Mouse (Mus musculus): ENCODE results near the gene Ss18l2. TPM values are rescaled to one million over a fixed set of nuclear protein-coding genes. Genes with fewer than 3 reads are reported as not detected.

The Ss18l2 gene
- total RNA-seq, 4 experiments from 2014 or later: 64.8 to 73.8 (median 69.7) TPM

DNA sequence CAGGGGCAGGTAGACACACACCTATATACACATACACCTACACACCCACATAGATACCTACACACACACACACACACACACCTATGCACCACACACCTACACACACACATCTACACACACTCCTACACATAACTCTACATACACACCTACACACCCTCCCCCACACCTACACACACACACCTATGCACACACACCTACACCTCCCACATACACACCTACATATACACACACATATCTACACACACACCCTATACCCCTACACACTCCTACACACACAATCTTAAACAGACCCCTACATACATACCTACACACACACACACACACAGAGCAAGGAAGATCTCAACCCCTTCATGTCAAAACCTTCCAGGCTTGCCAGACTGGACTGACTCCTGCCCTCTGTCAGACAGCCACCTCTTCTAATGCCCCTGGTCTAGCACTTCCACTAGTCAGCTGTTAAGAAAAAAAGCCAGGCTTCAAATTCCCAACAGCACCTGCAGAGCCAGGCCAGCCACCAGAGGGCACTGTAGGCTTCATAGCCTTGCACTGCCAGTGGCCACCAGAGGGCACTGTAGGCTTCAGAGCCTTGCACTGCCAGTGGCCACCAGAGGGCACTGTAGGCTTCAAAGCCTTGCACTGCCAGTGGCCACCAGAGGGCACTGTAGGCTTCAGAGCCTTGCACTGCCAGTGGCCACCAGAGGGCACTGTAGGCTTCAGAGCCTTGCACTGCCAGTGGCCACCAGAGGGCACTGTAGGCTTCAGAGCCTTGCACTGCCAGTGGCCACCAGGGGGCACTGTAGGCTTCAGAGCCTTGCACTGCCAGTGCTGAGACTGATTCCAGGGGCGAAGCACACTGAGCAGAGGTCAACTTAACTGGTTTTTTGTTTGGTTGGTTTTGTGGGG, 12.7 kb upstream of the Ss18l2 start:
- DNase-seq (ENCODE audit: low spot score in 2 of 2): peak in 1 of 2 experiments; percentile 68

DNA sequence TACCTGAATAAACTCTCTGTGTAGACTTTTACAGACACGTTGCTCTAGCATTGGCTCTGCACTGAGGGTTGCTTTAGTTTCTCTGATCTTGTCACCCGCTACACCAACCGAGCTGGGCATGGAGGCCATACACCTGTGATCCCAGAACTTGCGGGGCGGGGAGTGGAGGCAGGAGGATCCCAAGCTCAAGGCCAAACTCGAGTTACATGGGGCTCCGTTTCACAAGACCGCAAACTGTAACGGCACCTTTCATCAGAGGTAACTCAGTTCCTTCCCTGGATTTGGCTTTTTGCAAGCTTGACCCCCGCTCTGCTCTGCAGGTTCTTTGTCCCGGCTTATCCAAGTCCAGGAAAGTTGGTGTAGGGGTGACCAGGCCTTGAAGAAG, 5.9 kb upstream of the Ss18l2 start:
- no peak for DNase-seq (ENCODE audit: low spot score in 2 of 2)

DNA sequence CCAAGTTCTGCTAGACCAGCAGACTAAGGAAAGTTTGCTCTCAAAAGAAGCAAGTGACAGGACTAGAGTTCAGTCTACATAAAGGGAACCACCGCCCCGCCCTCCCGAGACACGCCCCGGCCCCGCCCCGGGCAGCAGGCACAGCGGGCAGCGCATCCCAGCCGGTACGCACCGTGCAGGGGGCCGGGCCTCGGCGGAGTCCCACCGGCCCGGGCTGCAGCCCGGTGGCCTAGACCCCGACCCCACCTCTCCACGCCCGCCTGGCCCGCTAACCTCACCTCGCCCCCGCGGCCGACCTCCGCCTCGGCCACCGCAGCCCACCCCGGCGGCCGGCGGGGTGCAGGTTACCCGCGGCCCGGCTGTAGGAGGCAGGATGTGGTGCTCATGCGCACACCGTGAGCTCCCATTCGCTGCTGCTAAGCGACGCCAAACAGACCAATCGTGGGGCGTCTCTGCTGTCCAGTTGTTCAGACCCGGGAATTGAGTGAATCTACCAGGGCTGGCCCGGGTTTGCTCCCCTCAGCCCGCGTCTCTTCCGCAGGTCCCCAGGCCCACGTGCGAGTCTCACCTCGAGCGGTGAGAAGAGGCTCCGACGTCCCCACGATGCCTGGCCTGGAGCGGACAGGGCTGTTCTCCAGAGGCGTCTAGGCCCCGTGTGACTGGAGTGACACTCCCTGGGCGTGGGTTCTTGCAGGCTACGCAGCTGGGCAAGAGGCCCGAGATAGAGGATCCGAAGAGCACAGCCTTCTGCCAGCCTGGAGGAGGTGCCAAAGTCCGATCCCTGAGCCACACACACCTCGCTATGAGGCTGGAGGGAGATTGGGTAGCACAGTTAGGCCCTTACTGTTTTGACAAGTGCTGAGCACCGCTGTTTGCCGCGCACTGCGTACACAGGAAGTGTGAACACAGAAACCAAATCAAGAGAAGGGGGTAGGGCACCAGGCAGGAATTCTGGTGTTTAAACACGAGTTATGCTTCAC, 5.2 kb upstream of the Ss18l2 start, which contains the start of gene Sec22c:
Gene Sec22c (minus strand): TSS at position 845 of the 980 bp plus-strand sequence.
- peak; percentile 85 to 88 for DNase-seq (ENCODE audit: low spot score in 2 of 2)

DNA sequence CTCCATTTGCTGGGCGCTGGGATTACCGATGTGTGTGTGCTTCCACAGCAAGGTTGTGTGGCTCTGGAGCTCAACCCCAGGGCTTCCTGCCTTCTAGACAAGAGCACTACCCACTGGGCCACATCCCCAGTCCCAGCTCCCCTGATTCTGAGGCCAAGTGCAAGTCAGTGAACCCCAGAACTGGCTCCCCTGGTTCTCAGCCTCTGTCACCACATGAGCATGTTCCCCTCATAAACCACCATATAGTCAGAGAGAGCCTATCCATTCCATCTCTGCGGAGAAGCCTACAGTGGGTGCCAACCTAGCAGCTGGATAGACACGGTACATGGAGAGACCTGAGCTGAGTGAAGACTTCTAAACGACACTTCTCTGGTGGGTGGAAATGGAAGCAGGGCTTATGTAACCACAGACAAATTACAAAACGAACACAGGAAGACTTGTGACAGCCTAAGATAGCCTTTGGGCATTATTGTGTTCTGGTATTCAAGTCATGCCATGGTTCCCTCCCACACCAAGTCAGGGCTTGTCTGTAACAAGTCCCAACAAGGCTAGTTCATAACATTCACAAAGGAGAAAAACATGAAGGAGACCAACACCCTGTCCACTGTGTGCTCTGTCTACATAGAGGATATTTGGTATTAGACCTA, 4.0 kb upstream of the Ss18l2 start:
- peak in 1 of 2 experiments; percentile 2 for DNase-seq (ENCODE audit: low spot score in 2 of 2)

DNA sequence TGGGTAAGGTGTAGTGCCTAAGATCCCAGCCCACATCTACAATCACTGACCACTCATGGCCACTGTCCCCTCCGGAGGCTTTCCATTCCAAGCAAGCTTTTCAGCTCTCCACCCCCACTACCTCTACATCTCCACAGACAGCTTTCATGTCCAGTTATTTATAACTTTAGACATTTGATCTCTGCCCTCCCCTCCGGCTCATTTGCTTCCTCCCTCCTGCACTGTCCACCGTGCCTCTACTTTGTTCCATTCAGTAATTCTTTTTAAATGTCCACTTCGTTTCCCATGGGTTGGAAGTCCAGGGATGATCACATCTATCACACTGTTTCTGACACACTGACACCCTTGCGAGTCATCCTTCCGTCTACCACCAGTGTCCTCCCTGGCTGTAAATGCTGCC, 2.3 kb upstream of the Ss18l2 start:
- no peak for DNase-seq (ENCODE audit: low spot score in 2 of 2)

DNA sequence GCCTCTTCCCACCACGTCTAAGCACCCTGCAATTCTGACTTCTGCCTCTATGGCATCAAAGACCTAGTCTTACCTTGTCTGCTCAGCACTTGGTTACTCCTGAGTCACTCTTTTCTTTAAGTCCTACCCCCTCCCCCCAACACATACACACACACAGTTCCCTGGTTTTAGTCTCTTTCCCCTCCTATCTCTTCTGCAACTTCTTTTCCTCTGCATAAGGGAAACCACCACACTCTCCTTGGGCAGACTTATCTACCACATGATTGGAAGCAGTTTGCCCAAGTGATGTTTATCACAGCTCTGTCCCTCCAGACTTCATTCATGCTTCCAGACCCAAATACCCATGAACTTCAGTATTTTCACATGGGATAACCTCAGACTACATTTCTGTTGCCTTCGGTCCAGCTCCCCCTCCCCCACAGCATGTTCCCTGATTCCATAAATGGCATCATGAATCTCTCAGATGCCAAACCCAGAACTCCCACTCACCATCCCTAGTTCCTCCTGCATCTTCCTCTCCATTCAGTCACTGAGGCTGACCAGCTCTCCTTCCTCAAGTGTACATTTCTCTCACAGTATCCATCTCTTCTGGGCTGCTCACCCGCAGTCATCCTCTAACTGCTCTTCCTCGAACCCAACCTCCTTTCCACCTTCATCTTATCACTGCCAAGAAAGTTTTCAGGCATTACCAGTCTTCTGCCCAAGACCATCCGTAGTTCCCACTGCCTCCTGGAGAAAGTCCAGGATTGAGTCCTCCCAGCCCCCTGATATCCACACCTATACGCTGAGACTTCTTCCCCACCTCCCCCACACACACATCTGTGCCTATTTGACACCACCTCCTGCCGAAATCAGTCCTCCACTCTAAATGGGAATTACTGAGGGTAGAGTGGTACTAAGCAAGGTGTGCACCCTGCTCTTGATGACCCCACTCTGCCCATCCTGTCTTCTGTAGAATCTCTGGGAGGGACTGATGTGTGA, 1.3 kb upstream of the Ss18l2 start:
- no peak for DNase-seq (ENCODE audit: low spot score in 2 of 2)

DNA sequence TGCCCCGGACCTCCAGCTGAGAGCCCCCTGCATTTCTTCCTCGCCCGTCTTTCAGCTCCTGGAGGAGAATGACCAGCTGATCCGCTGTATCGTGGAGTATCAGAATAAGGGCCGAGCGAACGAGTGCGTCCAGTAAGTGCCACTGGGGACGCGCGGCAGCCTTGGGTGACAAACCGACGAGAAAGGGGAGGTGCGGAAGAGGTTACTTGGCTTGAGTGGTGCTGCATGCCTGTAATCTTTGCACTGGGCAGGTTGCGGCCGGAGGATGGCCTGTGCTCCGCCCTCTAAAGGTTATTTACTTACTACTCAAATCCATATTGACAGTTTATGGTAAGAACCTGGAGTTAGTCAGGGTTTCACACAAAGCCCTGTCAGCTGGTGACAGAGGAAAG, 451 bp downstream of the Ss18l2 start:
- DNase-seq (ENCODE audit: low spot score in 2 of 2): peak in 1 of 2 experiments; percentile 43

DNA sequence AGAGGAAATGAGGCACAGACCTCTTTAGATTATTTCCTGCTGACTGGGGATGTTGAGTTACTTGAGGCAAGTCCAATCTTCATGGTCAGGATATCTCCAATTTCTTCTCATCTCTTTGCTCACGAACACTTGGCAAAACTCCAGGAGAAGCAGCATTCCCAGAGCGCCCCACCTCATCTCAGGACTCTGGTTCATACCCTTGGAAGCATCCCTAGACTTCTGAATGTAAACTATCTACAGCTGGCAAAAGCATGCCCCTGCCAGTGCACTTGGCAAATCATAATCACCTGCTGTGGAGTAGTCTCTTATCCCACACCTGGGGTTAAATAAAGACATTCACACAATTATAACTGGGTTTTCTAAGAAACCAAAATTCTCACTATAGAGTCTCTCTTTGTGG, 6.9 kb downstream of the Ss18l2 start:
- no peak for DNase-seq (ENCODE audit: low spot score in 2 of 2)

DNA sequence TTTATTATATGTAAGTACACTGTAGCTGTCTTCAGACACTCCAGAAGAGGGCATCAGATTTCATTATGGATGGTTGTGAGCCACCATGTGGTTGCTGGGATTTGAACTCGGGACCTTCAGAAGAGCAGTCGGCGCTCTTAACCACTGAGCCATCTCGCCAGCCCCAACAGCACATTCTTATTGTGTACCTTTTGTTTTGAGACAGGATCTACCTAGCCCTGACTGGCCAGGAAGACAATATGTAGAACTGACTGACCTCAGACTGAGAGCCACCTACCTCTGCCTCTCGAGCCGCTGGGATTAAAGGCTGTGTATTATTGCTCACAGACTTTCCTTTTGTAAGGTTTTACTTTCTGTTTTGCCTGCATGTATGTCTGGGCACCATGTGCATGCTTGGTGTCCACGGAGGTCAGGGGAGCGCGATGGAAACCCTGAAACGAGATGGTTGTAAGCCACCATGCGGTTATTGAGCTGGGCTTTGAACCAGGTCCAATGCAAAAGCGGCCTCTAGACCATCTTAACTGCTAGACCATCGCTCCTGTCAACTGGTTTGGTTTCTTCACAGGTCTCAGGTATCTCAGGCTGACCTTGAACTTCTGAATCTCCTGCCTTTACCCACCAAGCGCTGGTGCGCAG, 8.1 kb downstream of the Ss18l2 start:
- no peak for DNase-seq (ENCODE audit: low spot score in 2 of 2)

DNA sequence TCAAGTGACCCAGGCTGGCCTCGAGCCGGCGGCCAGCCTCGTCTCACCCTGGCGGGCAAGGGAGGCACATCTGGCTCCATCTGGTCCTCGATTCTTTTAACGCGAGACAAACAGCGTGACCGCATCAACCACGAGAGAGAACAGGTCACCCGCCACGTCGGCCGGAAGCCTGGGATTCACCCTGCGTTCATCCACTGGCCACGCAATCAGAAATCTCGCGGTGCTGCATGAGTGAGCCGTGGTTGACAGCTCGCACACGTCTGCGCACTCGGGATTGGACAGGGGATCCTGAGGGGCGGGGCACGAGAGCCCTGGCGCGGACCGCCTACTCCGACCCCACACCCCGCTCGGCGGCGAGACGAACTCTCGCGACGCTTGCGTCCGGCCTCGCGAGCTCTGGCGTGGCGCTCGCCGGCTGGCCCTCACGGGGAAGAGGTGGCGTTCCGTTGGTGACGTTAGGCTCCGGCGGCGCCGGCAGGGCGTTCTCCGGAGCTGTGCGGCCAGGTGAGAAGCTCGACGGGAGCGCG, 8.7 kb downstream of the Ss18l2 start, which contains the start of gene Nktr:
Gene Nktr (plus strand): TSS at position 378 of the 527 bp plus-strand sequence.
- DNase-seq (ENCODE audit: low spot score in 2 of 2): peak; percentile 98

DNA sequence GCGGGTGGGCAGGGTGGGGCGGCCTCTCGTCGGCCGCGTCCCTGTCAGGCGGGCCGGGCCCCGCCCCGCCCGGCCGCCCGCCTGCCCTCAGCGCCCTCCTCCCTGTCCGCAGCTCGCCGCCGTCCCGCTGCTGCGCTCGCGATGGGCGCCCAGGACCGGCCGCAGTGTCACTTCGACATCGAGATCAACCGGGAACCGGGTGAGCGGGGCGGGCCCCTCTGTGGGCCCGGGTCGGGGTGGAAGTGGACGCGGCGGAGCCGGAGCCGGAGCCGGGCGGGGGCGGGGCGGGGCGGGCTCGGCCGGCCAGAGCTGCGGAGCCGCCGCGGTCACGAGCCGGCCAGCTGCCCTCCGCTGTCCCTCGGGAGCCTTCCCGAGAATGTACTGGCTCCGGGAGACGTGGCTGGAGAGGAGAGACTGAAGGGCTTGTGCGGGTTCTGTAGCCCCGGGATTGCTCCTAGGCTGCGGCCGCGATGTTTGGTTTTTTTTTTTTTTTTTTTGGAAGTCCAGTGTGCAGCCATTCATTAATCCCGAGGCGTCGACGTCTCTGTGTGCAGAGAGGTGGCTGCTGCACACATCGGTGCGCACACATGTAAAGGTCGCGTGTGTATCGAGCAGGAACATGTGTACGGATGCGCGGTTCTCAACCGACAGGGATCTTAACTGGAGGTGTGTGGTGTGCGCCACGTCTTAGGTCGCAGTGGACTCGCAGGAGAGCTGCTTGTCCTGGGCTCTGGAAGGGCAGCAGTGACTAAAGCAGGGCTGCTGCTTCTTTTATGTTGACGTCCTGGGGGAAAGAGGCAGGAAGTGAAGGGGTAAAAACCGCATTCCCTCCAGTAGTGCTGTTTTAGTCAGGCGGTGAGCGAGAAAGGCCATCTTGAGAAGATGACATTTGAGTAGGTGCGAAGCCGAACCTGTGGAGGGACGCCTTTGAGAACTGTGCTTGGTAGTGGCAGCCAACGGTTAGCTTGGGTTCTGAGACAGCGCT, 9.5 kb downstream of the Ss18l2 start:
- DNase-seq (ENCODE audit: low spot score in 2 of 2): no peak

DNA sequence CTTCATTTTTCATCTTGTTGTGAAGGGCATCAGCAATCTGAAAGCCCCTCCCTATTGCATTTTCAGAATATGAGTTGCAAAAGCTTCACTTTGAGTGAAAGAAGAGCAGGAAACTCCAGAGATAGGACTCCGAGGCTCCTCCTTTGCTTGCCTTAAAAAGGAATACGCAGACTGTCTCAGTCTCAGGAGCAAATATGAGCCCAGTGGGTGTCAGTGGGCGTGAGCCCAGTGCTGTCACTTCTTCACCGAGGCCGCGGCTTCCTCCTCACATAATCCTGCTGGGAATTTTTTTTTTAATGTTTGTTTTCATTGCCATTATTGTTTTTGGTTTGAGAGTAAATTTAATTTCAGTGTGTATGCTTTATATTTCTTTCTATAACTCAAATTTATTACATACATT, 30.4 kb downstream of the Ss18l2 start:
- DNase-seq (ENCODE audit: low spot score in 2 of 2): no peak

DNA sequence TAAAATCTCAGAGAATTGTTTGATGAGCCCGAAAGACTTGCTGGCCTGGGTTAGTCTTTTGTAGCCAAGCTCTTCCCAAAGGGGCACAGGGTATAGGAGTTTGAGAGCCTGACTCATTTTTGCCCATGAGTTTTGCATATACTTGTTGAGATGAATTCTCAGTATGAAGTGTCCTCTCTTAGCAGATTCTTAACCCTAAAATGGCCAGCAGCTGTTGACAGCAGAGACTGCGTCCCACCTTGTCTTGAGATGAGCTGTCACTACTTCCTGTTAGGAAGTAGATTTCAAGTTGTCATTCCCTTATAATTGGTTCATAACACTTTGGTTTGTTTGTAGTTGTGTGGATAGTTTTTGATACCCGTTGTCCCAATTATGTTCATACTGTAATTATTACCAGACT, 31.0 kb downstream of the Ss18l2 start:
- no peak for DNase-seq (ENCODE audit: low spot score in 2 of 2)

DNA sequence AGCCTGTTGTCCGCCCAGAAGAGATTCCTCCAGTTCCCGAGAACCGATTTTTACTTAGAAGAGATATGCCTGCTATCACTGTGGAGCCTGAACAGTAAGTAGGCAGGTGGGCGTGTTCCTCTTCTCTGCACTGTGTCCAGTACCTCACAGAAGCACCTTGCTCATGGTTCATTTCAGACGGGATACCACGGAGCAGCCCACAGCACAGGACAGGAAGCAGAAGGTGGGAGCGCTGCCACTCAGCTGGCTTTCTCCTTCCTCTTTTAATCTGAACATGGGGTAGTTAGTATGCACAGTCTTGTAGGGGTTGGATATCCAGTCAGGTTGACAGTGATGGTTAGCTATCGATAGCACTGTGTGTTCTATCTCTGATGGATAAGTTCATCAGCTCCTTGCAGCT, 33.9 kb downstream of the Ss18l2 start:
- no peak for DNase-seq (ENCODE audit: low spot score in 2 of 2)

DNA sequence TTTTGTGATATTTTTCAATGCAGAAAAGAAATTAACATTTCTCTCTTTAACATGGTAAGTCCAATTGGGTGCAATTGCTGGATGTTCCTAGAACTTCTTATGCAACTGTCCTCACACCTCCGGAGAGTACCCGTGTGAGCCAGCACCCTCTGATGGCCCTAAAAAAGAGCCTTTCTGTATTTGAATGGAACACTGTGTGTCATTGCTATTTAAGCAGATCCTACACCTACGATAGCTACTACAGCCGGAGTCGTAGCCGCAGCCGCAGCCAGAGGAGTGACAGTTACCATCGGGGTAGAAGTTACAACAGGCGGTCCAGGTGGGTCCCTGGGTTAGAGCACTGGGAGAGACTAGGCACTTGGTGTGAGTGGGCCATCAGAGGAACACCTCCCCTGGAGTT, 42.6 kb downstream of the Ss18l2 start:
- no peak for DNase-seq (ENCODE audit: low spot score in 2 of 2)

DNA sequence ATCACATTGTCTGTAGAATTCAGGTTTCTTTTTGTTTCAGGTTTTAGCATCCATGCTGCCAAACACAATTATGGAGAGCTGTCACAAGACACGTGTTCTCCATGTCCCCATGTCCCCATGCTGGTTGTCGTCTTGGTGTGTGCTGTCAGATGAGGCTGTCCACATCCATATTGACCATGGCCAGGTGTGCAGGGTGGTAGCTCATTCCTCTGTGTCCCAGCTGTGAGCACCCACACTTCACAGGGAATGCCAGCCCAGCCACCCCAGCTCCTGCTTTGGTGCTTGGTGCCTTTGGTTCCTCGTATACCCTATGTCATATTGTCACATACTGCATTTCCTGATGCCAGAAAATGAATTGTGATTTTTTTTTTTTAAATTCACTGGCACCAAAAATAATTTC, 44.5 kb downstream of the Ss18l2 start:
- DNase-seq (ENCODE audit: low spot score in 2 of 2): no peak

DNA sequence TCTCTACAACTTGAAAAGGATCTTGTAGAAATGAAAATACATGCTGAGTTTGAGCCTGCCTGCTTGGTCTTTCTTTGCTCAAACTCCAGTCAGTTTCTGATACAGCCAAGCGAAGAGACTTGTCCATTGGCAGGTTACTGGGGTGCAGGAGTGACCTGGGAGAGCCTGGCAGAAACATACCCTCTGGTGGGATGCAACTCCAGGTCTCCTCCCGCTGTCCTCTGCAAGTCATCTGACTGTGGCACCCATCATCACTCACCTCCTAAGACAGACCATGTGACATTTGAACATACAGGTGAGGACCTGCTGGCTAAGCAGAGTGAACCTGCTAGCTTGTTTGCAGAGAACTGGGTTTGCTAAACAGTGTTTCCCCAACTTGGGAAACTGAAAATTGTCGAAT, 46.7 kb downstream of the Ss18l2 start:
- no peak for DNase-seq (ENCODE audit: low spot score in 2 of 2)

DNA sequence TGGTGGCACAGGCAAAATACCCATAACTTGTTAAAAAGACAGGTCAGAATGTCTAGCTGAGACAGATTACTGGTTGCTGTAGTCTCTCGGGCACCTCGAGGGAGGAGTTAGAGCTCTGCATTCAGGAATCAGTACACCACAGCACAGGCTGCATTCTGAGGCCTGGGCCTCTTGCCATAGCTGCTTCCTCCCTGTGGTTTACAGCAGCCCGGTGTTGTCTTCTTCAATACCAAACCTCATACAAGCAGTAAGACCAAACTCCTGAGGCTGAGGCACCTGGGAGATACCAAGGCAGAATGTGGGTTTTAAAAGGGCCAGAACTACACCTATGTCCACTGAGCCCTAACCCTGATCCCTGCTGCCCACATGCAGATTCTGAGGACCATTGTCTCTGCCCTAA, 47.3 kb downstream of the Ss18l2 start:
- DNase-seq (ENCODE audit: low spot score in 2 of 2): peak in 1 of 2 experiments; percentile 47
